Mouse (Mus musculus): ENCODE measurements around the gene Paics. TPM values are rescaled to one million over a fixed set of nuclear protein-coding genes. Genes with fewer than 3 reads are reported as not detected.
"Not testable (repeated sequence)": the region's sequence is repeated elsewhere in the genome, so short reads cannot be mapped to it uniquely, and the experiment has no call there.

The Paics gene
- 10 to 100 TPM; 89.7 to 92.4 TPM for total RNA-seq (2021)

DNA sequence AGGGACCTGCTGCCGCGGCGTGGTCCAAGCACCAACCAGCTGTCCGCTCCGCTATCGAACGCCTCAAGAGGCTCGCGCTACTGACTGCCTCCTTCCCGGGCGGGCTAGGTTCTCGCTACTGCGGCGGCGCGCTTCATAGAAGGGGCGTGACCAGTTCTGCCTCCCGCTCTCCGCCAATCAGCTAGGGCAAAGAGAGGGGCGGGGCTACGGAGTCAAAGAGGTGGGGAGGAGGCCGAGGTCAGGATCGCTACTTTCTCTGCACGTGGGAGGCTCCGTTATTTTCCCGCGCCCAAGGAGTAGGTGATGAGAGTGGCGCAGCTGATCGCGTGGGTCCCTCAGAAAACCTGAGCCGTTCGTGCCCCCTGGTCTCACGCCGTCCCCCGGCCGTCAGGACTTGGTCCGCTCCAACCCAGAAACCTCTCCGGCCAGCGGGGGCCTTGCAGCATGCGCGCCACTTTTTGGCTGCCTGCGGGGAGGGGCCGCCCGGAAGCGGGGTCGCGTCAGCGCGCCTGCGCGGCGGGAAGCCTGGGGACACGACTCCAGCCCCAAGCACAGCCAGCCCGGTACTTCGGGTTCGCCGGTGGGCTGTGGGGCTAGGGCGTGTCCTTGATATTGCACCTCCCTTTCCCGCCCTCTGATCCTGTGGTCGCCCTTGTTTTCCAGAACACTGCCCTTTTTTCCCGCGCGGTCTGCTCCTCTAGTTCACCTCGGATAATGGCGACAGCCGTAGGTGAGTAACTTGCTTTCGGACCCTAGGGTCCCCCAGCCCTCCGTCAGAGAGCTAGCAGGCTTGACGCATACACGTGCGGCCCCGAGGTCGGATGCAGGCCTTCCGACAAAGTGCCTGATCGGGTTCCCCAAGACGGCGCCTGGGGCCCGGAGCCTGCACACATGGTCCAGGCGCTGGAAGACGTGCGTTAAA, at the start of gene Paics, which contains the start of gene Ppat:
Gene Paics, plus strand, starts transcription at position 202 of the 922 bp plus-strand sequence.
Gene Ppat, minus strand, starts transcription at position 473 of the 922 bp plus-strand sequence.
- DNase-seq (ENCODE audit: low spot score in 2 of 2), result peak; percentile 97 to 98
- intact Hi-C loops (cut with DNase I), result loop anchor here (1.0 to 2.0 kb wide), 2 partner anchors 46 to 363 kb away; partner anchors contain the start of genes Aasdh and Cep135

GRCm38 (mm10) chr5:76902131-76902530, 49.0 kb upstream of the Paics start:
- no peak for DNase-seq (ENCODE audit: low spot score in 2 of 2)
- intact Hi-C loops (cut with DNase I), result no loop called here

- DNase-seq (ENCODE audit: low spot score in 2 of 2), result no peak
- intact Hi-C loops (cut with DNase I), result loop anchor here (1.0 to 2.0 kb wide), 2 partner anchors 46 to 70 kb away; partner anchors contain the start of genes Paics, Ppat and Srp72
Observed at GRCm38 (mm10) chr5:76904713-76905404, 46.2 kb upstream of the Paics start.

DNA sequence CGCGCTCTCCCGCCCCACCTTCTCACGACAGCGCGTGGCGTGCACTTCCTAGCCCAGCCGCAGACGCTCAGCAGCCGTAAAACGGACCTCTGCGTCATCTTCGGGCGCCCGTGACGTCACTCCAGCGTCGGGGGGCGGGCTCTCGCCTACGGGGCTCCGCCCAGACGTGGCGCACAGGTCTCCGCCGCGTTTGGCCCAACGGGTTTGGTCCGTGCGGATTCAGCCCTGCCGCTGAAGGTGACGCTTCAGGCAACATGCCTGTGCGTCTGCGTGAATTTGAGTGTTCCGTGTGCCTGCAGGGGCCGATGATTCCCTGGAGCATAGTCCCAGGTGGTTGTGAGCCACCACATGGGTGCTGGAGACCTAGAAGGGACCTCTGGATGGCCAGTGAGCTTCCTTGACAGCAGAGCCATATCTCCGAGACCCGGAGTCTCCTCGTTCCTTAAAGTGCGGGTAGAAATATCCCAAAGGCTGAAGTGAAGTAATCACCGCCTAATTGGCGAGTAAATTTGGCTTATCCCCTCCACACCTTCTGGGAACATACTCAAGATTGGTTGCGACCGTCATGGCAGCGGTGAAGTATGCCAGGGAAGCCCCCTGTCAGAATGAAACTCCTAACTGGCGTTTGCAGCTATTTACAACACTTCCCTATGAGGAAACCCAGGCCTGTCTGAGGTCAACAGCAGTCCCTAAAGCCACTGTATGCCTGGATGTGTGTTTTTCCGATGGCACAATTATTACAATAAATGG, 45.5 kb upstream of the Paics start, which contains the start of gene Aasdh:
Gene Aasdh, minus strand, starts transcription at position 110 of the 750 bp plus-strand sequence.
- intact Hi-C loops (cut with DNase I), result loop anchor here (1.0 to 2.0 kb wide), 2 partner anchors 46 to 69 kb away; partner anchors contain the start of genes Paics, Ppat and Srp72
- DNase-seq (ENCODE audit: low spot score in 2 of 2), result peak; percentile 93 to 96

- no peak for DNase-seq (ENCODE audit: low spot score in 2 of 2)
- intact Hi-C loops (cut with DNase I), result no loop called here
Observed at GRCm38 (mm10) chr5:76906155-76906499, 45.0 kb upstream of the Paics start.

GRCm38 (mm10) chr5:76910807-76911206, 40.3 kb upstream of the Paics start:
- no peak for DNase-seq (ENCODE audit: low spot score in 2 of 2)
- intact Hi-C loops (cut with DNase I), result no loop called here

DNA sequence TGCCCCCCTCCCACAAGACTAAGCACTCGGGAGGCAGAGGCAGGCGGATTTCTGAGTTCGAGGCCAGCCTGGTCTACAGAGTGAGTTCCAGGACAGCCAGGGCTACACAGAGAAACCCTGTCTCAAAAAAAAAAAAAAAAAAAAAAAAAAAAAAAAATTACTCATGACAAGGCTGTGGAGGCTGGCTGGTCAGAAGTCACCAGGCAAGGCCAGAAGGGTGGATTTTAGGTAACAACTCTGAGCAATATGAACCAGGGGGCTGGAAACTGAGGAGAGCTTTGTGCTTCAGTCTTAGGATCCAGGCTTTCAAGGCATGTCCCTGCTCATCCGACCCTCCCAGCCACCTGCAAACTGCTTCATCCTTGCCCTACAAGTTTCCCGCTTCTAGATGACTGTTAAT, 38.6 kb upstream of the Paics start:
- intact Hi-C loops (cut with DNase I); DNase-seq (ENCODE audit: low spot score in 2 of 2): not testable (repeated sequence)

DNA sequence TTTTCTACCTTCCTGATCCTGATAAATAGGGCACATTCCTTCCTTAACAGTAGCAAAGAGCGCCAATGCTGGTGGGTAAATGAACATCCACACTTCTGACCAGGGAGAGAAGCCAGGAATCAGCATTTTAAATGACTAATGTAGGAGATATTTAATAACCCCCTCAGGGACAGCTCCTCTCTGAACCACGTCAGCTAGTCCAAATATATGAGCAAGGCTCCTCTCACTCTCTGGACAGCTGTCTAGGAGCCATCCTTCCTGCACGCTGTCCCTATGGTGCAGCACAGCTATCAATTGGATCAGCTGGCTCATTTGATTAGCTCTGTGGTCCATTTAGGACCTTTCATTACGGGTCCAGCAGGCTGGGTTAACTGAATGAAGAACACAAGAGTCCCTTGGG, 28.3 kb upstream of the Paics start:
- no peak for DNase-seq (ENCODE audit: low spot score in 2 of 2)
- intact Hi-C loops (cut with DNase I), result no loop called here

GRCm38 (mm10) chr5:76923428-76923827, 27.7 kb upstream of the Paics start:
- intact Hi-C loops (cut with DNase I), result no loop called here
- peak; percentile 44 to 56 for DNase-seq (ENCODE audit: low spot score in 2 of 2)

DNA sequence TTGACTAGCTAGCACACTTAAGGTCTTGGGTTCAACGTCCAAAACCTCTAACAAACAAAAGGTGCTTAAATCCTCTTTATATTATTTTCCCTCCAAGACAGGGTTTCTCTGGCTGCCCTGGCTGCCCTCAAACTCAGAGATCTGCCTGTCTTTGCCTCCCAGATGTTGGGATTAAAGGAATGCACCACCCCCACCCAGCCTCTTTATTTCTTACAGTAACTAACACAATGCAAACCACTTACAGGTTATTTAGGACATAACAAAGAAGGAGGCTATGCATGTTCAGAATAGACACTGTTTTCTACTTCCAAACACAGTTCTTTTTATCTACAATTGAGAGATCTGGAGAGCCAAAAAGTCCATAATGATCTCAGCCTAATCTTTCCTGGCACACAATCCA, 26.8 kb upstream of the Paics start:
- intact Hi-C loops (cut with DNase I), result no loop called here
- DNase-seq (ENCODE audit: low spot score in 2 of 2), result no peak

GRCm38 (mm10) chr5:76928124-76928832, 22.8 kb upstream of the Paics start:
- intact Hi-C loops (cut with DNase I), result no loop called here
- DNase-seq (ENCODE audit: low spot score in 2 of 2), result peak; percentile 31 to 69

DNA sequence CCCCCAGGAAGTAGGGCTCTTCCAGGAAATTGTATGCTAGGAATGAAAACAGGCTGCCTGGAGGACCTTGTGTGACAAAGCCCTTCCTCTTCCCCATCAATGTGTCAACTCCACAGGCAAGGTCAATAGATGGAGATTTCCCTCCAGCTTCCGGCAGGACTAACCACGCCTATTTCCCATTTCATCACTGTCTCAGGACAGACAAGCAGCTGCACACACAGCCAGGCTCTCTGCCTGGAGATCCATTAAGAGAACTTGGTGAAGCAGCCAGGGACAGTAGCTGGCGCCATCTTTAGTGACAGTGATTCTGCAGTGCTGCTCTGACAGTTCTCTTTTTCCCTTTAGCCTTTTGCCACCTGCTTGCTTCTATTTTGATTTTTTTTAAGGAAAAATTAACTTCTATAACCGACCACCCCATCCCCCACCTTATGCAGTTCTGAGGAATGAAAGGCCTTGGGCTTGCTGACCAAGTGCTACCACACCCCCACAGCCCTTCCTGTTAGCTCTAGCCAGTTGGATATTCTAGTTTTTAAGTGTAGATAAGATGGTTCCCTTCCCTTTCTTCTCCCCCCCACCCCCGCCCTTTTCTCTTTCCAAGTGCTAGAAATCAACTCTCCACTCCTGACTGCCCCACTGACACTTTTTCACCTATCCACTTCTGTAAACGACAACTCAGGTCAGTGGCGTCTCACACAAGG, 21.8 kb upstream of the Paics start:
- no peak for DNase-seq (ENCODE audit: low spot score in 2 of 2)
- intact Hi-C loops (cut with DNase I), result no loop called here

- intact Hi-C loops (cut with DNase I), result no loop called here
- no peak for DNase-seq (ENCODE audit: low spot score in 2 of 2)
Observed at GRCm38 (mm10) chr5:76939717-76940116, 11.4 kb upstream of the Paics start.

DNA sequence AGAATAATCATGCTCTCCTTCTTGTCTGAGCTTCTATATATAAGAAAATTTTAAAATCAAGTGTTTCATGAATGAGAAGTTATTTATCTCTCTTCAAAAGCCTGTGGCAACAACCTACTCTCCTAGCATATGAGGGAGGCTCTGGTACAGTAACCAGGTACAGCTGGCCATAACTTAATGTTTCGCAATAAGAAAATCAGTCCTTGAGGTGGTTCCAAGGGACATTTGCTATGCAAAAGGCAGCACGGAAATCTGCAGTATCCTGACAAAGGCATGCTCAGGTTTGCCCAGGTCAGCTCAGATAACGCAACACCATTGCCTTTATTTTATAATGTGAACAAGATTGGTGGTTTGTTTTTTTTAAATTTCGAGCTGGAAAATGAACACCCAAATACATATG, 9.1 kb upstream of the Paics start:
- intact Hi-C loops (cut with DNase I), result no loop called here

DNA sequence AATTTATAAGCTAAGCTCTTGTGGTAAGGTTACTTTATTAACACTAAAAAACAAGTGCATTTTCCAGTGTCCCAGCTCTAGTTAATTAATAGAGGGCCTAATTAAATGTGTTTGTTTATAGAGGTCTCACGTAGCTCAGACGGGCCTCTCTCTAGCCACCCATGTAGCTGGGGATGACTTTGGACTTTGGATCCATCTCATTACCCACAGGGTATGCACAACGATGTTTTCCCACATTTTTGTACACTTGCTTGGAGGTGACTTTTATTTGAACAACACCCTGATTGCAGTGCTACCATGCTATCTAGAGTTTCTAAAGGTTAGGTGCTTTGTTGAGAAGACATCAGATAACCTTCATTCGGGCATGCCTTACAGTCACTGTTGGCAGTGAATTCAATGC, 8.6 kb upstream of the Paics start:
- intact Hi-C loops (cut with DNase I), result no loop called here
- no peak for DNase-seq (ENCODE audit: low spot score in 2 of 2)

More for the DNA sequence above, 9.1 kb upstream of the Paics start:
- no peak for DNase-seq (ENCODE audit: low spot score in 2 of 2)

GRCm38 (mm10) chr5:76944965-76945677, 6.0 kb upstream of the Paics start:
- DNase-seq (ENCODE audit: low spot score in 2 of 2), result no peak
- intact Hi-C loops (cut with DNase I), result no loop called here

DNA sequence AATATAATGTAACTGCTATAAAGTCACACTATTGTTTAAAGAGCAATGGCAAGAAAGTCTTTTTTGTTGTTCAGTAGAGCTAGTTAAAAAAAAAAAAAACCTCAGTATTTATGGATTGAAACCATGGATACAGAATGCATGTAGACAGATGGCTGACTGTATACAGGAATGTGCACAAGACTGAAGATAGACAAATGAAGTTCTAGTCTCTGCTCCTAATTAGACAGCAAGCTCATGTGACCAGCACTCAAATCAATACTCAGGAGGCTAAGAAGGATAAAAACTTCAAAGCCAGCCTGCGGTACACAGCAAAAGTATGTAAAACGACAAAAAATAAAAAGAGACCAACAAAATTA, 5.5 kb upstream of the Paics start:
- intact Hi-C loops (cut with DNase I), result no loop called here
- DNase-seq (ENCODE audit: low spot score in 2 of 2), result no peak

GRCm38 (mm10) chr5:76947142-76947541, 4.0 kb upstream of the Paics start:
- no peak for DNase-seq (ENCODE audit: low spot score in 2 of 2)
- intact Hi-C loops (cut with DNase I), result no loop called here

Measured in left cerebral cortex, postnatal 25 days (tissue).